Mouse (Mus musculus) splenic B cell, adult 2 months (primary cell): ENCODE measurements around the gene Tulp2.
"Not testable (repeated sequence)": the region's sequence is repeated elsewhere in the genome, so short reads cannot be mapped to it uniquely, and the experiment has no call there.

ENCODE experiments used
- DNase-seq: peaks from one replicate; pipeline ENCODE4 v3.0.0-alpha.2; 2011; ENCODE audit warnings: low read depth, low spot score
- H3K27me3 ChIP-seq: 2 replicates; pipeline ENCODE4 v1.6.1; 2012; ENCODE audit warnings: mild to moderate bottlenecking, low read length, moderate library complexity, mixed read lengths; ENCODE audit not compliant: control insufficient read depth, poor library complexity, insufficient read depth, severe bottlenecking
- H3K36me3 ChIP-seq: 2 replicates; pipeline ENCODE4 v1.6.1; 2012; ENCODE audit warnings: mild to moderate bottlenecking, low read length, moderate library complexity, mixed read lengths; ENCODE audit not compliant: control insufficient read depth, poor library complexity, insufficient read depth, severe bottlenecking

Gene Tulp2

DNA sequence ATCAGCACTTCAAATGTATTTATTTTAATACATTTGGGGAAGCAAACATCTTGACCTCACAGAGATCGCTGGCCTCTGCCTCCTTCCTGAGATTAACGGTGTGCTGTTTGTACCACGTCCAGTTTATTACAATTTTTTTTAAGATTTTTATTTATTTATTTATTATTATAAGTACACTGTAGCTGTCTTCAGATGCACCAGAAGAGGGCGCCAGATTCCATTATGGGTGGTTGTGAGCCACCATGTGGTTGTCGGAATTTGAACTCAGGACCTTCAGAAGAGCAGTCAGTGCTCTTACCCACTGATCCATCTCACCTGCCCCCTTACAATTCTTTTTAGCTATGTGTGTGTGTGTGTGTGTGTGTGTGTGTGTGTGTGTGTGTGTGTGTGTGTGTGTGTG lies 35.2 kb downstream of the Tulp2 start:
- not testable (repeated sequence) for DNase-seq, H3K36me3 ChIP-seq, H3K27me3 ChIP-seq

- Histone ChIP-seq H3K27me3 (no peaks in the 10 kb centered on the region), H3K36me3 (no peaks in the 10 kb centered on the region)
- DNase-seq = no peak
Observed at GRCm38 (mm10) chr7:45518618-45519017, 36.9 kb downstream of the Tulp2 start.

- no peaks in the 10 kb centered on the region for H3K36me3 ChIP-seq
- peak; percentile 24 for DNase-seq
Observed at GRCm38 (mm10) chr7:45519345-45520120, 37.9 kb downstream of the Tulp2 start.

DNA sequence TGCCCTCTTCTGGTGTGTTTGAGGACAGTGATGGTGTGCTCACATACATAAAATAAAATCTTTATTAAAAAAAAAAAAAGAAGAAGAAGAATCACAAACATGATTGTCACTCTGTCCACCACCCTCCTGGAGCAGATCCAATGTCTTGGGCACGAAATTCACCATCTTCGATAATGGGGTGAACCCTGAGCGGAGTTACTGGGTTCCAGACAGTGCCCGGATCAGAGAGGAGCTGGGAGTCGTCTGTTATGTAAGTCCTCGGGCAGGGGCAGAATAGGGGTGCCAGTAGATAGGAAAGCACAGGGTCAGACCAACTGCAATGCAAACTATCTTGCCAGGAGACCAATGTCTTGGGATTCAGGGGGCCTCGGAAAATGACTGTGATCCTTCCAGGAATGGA lies 38.9 kb downstream of the Tulp2 start:
- H3K36me3 ChIP-seq = no peaks in the 10 kb centered on the region
- H3K27me3 ChIP-seq = no peaks in the 10 kb centered on the region
- no peak for DNase-seq

More at GRCm38 (mm10) chr7:45519345-45520120, 37.9 kb downstream of the Tulp2 start:
- H3K27me3 ChIP-seq = no peaks in the 10 kb centered on the region

- Histone ChIP-seq H3K27me3 (no peaks in the 10 kb centered on the region; the same call in 1 of the 2 replicates), H3K36me3 (no peaks in the 10 kb centered on the region)
- peak; percentile 96 for DNase-seq
Observed at GRCm38 (mm10) chr7:45521728-45522184, 40.1 kb downstream of the Tulp2 start.

DNA sequence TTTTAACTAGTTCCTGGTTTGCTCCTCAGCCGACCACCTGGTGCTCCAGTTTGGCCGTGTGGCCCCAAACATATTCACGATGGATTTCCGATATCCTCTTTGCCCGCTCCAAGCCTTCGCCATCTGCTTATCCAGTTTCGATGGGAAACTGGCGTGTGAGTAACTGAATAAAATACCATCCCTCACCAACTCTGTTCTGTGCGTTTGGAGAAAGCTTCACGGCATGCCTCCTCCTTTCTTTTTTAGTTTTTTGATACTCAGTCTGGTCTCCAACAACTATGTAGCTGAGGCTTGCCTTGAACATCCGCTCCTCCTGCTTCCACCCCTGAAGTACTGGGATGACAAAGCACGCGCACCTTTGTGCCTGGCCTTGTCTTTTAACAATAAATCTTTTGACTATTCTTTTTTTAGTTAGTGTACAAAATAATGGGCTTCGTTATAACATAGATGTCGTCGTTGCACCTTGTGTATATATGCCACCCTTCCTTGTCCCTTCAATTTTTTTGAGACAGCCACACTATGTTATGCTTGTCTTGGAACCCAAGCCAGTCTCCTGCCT lies 40.6 kb downstream of the Tulp2 start:
- peak; percentile 27 for DNase-seq
- H3K27me3 ChIP-seq = no peaks in the 10 kb centered on the region; the same call in 1 of the 2 replicates
- H3K36me3 ChIP-seq = no peaks in the 10 kb centered on the region

GRCm38 (mm10) chr7:45522957-45523676 lies 41.4 kb downstream of the Tulp2 start:
- H3K27me3 ChIP-seq = no peaks in the 10 kb centered on the region; the same call in 1 of the 2 replicates
- no peaks in the 10 kb centered on the region for H3K36me3 ChIP-seq
- peak; percentile 35 for DNase-seq

- no peaks in the 10 kb centered on the region for H3K36me3 ChIP-seq
- no peaks in the 10 kb centered on the region; the same call in 1 of the 2 replicates for H3K27me3 ChIP-seq
- peak; percentile 33 for DNase-seq
Observed at GRCm38 (mm10) chr7:45523678-45524170, 42.0 kb downstream of the Tulp2 start.

GRCm38 (mm10) chr7:45524841-45525621 lies 43.4 kb downstream of the Tulp2 start:
- H3K27me3 ChIP-seq = no peaks in the 10 kb centered on the region; the same call in 1 of the 2 replicates
- DNase-seq = peak; percentile 64
- H3K36me3 ChIP-seq = no peaks in the 10 kb centered on the region

- peak; percentile 98 for DNase-seq
- Histone ChIP-seq H3K36me3 (no peaks in the 10 kb centered on the region), H3K27me3 (no peaks in the 10 kb centered on the region; the same call in 1 of the 2 replicates)
Observed at GRCm38 (mm10) chr7:45525809-45526473, 44.3 kb downstream of the Tulp2 start, which contains the start of the genes Ppp1r15a and Plekha4. TSS of gene Ppp1r15a (minus strand) at chr7:45526268. TSS of gene Plekha4 (plus strand) at chr7:45526330.

- H3K36me3 ChIP-seq = no peaks in the 10 kb centered on the region
- peak; percentile 73 for DNase-seq
- no peaks in the 10 kb centered on the region; the same call in 1 of the 2 replicates for H3K27me3 ChIP-seq
Observed at GRCm38 (mm10) chr7:45526474-45527120, 44.9 kb downstream of the Tulp2 start.

DNA sequence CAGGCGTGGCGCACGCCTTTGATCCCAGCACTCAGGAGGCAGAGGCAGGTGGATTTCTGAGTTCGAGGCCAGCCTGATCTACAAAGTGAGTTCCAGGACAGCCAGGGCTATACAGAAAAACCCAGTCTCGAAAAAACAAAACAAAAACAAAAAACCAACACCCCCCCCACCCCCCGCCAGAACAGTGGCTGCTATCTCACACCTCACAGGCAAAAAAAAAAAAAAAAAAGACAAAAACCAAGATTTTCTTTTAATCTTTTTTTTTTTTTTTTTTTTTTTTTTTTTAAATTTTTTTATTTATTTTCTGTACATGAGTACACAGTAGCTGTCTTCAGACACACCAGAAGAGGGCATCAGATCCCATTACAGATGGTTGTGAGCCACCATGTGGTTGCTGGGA lies 45.5 kb downstream of the Tulp2 start:
- DNase-seq, H3K36me3 ChIP-seq, H3K27me3 ChIP-seq: not testable (repeated sequence)

DNA sequence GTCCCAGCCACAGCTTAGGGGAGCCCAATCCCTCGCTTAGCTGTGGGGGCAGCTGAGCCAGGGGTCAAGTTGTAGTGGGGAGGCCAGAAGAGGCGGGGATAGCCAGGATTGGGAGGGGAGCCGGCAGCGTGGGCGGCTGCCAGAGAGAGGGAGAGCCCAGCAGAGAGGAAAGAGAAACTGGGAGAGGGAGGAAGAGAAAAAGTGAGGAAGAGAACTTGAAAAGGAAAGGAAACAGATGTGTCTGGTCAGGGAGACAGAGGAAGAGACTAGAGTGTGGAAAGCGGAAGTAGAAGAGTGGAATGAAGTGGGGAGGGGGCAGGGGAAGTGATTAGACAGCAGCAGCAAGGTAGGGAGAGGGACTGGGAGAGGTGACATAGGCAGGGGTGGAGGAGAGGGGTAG lies 47.8 kb downstream of the Tulp2 start:
- H3K27me3 ChIP-seq = no peaks in the 10 kb centered on the region; the same call in 1 of the 2 replicates
- DNase-seq = peak; percentile 48
- no peaks in the 10 kb centered on the region for H3K36me3 ChIP-seq
